Mouse (Mus musculus): ENCODE results near the gene Tiam2. TPM values are rescaled to one million over a fixed set of nuclear protein-coding genes. Genes with fewer than 3 reads are reported as not detected.
A peak's percentile ranks its signal among the peaks of the same experiment; 100 is the strongest.

Gene Tiam2
- polyA plus RNA-seq, 1 experiment, result 5.4 TPM

- H3K4me3 ChIP-seq (replicated peaks; ENCODE audit: insufficient read depth, low read depth, low read length), result no peak overlapping the region
- no peak overlapping the region for H3K27ac ChIP-seq (ENCODE audit: insufficient read depth, low read length)
- no peaks in the 10 kb centered on the region for H3K4me1 ChIP-seq (ENCODE audit: control insufficient read depth, insufficient read depth, low read length)
- WGBS, result 89% methylated on average over 4 of the region's 4 CpGs
- no peaks in the 10 kb centered on the region for H3K27me3 ChIP-seq (ENCODE audit: control insufficient read depth, insufficient read depth, low read length)
- DNase-seq, result no peak
- no peak for TF ChIP-seq POLR2A (IDR thresholded peaks at IDR 0.05; ENCODE audit: borderline replicate concordance, insufficient read depth, low read length)
- TF ChIP-seq CTCF (IDR thresholded peaks at IDR 0.05; ENCODE audit: borderline replicate concordance, insufficient read depth, low read depth, low read length), result no peak
Measured at GRCm38 (mm10) chr17:3465861-3466260, 139.5 kb downstream of the Tiam2 start.

DNA sequence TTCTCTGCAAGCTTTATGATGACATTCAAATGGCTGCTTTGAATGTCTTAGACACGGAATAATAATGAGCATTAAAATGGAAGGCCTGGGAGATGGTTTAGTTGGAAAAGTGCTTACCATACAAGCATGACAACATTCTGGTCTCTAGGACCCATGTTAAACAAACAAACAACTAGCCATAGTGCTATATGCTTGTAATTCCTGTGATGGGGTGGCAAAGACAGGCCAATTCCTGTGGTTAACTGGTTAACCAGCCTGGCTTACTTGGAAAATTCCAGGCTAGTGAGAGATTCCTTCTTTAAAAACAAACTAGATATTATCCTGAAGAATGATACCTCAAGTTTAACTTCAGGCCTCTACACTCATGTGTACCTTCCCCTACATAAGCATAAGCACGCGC, 140.3 kb downstream of the Tiam2 start:
- H3K4me1 ChIP-seq (ENCODE audit: control insufficient read depth, insufficient read depth, low read length), result no peaks in the 10 kb centered on the region
- H3K27ac ChIP-seq (ENCODE audit: insufficient read depth, low read length), result no peak overlapping the region
- DNase-seq, result no peak
- no peak overlapping the region for H3K4me3 ChIP-seq (replicated peaks; ENCODE audit: insufficient read depth, low read depth, low read length)
- TF ChIP-seq CTCF (IDR thresholded peaks at IDR 0.05; ENCODE audit: borderline replicate concordance, insufficient read depth, low read depth, low read length) (no peak), POLR2A (IDR thresholded peaks at IDR 0.05; ENCODE audit: borderline replicate concordance, insufficient read depth, low read length) (no peak)
- WGBS, result 100% methylated on average over 3 of the region's 3 CpGs
- H3K27me3 ChIP-seq (ENCODE audit: control insufficient read depth, insufficient read depth, low read length), result no peaks in the 10 kb centered on the region

DNA sequence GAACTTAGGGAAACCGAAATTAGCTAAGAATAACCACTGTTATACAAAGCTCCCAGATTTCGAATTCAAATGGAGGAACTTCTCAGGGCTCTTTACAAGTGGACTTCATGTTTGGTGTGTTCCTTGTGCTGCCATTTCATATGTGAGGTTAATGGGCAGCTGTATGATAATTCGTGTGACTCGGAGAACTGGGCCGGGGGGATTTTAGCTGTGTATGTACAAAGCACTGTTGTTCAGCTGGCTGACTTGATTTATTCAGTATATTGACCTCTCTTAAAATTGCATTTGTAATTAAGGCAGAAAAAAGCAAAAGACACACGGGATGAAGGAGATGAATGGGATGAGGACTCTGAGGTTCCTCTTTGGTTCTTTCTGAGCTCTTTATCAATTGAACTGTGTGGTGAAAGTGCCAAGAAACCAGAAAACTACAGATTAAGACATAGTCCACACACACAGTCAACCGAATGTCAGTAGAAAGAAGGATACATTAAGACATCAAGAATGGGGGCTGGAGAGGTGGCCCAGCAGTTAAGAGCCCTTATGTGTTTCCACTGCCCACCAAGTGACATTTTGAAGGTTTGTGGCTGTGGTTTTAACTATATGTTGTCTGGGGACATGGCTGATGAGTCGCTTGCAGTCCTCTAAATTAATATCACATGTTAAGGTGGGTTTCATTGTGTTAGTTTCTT, 141.4 kb downstream of the Tiam2 start:
- Histone ChIP-seq H3K27me3 (ENCODE audit: control insufficient read depth, insufficient read depth, low read length) (no peaks in the 10 kb centered on the region), H3K4me3 (replicated peaks; ENCODE audit: insufficient read depth, low read depth, low read length) (no peak overlapping the region), H3K27ac (ENCODE audit: insufficient read depth, low read length) (no peak overlapping the region), H3K4me1 (ENCODE audit: control insufficient read depth, insufficient read depth, low read length) (no peaks in the 10 kb centered on the region)
- DNase-seq, result no peak
- WGBS, result 87% methylated on average over 8 of the region's 8 CpGs
- TF ChIP-seq CTCF (IDR thresholded peaks at IDR 0.05; ENCODE audit: borderline replicate concordance, insufficient read depth, low read depth, low read length) (no peak), POLR2A (IDR thresholded peaks at IDR 0.05; ENCODE audit: borderline replicate concordance, insufficient read depth, low read length) (no peak)

- H3K4me3 ChIP-seq (replicated peaks; ENCODE audit: insufficient read depth, low read depth, low read length), result no peak overlapping the region
- TF ChIP-seq CTCF (IDR thresholded peaks at IDR 0.05; ENCODE audit: borderline replicate concordance, insufficient read depth, low read depth, low read length), result no peak
- no peak for TF ChIP-seq POLR2A (IDR thresholded peaks at IDR 0.05; ENCODE audit: borderline replicate concordance, insufficient read depth, low read length)
- 86% methylated on average over 6 of the region's 6 CpGs for WGBS
- DNase-seq, result no peak
- H3K4me1 ChIP-seq (ENCODE audit: control insufficient read depth, insufficient read depth, low read length), result no peaks in the 10 kb centered on the region
- H3K27ac ChIP-seq (ENCODE audit: insufficient read depth, low read length), result no peak overlapping the region
- H3K27me3 ChIP-seq (ENCODE audit: control insufficient read depth, insufficient read depth, low read length), result no peaks in the 10 kb centered on the region
Measured at GRCm38 (mm10) chr17:3472018-3472417, 145.6 kb downstream of the Tiam2 start.

DNA sequence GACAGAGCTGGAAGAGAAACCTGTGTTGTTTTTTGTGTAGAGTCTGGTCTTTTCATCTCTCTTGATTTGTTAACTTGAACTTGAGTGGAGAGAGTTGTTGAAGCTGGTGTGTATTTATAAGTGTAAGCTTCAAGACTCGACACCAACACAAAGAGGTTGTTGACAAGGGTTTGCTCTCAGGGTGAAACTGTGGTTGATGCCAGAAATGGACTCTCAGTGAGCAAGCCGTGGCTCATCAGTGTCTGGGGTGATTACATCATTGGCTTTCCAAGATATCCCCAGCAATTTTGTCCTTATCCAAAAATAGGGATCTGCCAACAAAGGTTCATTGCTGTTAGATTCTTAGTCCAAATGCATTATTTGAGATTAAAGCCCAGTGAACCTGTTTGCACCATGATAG, 150.2 kb downstream of the Tiam2 start:
- Histone ChIP-seq H3K27ac (ENCODE audit: insufficient read depth, low read length) (no peak overlapping the region), H3K4me1 (ENCODE audit: control insufficient read depth, insufficient read depth, low read length) (peaks cover 2% of the 10 kb centered on the region; the same call in 1 of the 2 replicates), H3K4me3 (replicated peaks; ENCODE audit: insufficient read depth, low read depth, low read length) (no peak overlapping the region), H3K27me3 (ENCODE audit: control insufficient read depth, insufficient read depth, low read length) (no peaks in the 10 kb centered on the region)
- 46% methylated on average over 2 of the region's 2 CpGs for WGBS
- no peak for TF ChIP-seq CTCF (IDR thresholded peaks at IDR 0.05; ENCODE audit: borderline replicate concordance, insufficient read depth, low read depth, low read length)
- TF ChIP-seq POLR2A (IDR thresholded peaks at IDR 0.05; ENCODE audit: borderline replicate concordance, insufficient read depth, low read length), result no peak
- DNase-seq, result no peak

- H3K4me3 ChIP-seq (replicated peaks; ENCODE audit: insufficient read depth, low read depth, low read length), result no peak overlapping the region
- H3K27ac ChIP-seq (ENCODE audit: insufficient read depth, low read length), result no peak overlapping the region
- 15% methylated on average over 7 of the region's 7 CpGs for WGBS
- TF ChIP-seq POLR2A (IDR thresholded peaks at IDR 0.05; ENCODE audit: borderline replicate concordance, insufficient read depth, low read length), result no peak
- peak; percentile 31; the same call in 1 of the 2 replicates for TF ChIP-seq CTCF (IDR thresholded peaks at IDR 0.05; ENCODE audit: borderline replicate concordance, insufficient read depth, low read depth, low read length)
- peaks cover 9% of the 10 kb centered on the region; the same call in 1 of the 2 replicates for H3K4me1 ChIP-seq (ENCODE audit: control insufficient read depth, insufficient read depth, low read length)
- peak; percentile 46 to 70 for DNase-seq
- H3K27me3 ChIP-seq (ENCODE audit: control insufficient read depth, insufficient read depth, low read length), result no peaks in the 10 kb centered on the region
Measured at GRCm38 (mm10) chr17:3481576-3482575, 155.5 kb downstream of the Tiam2 start.

GRCm38 (mm10) chr17:3483091-3483490, 156.7 kb downstream of the Tiam2 start:
- H3K4me1 ChIP-seq (ENCODE audit: control insufficient read depth, insufficient read depth, low read length), result peaks cover 9% of the 10 kb centered on the region; the same call in 1 of the 2 replicates
- H3K27ac ChIP-seq (ENCODE audit: insufficient read depth, low read length), result no peak overlapping the region
- TF ChIP-seq POLR2A (IDR thresholded peaks at IDR 0.05; ENCODE audit: borderline replicate concordance, insufficient read depth, low read length), result no peak
- no peak for TF ChIP-seq CTCF (IDR thresholded peaks at IDR 0.05; ENCODE audit: borderline replicate concordance, insufficient read depth, low read depth, low read length)
- WGBS, result 89% methylated on average over 8 of the region's 8 CpGs
- DNase-seq, result no peak
- no peaks in the 10 kb centered on the region for H3K27me3 ChIP-seq (ENCODE audit: control insufficient read depth, insufficient read depth, low read length)
- no peak overlapping the region for H3K4me3 ChIP-seq (replicated peaks; ENCODE audit: insufficient read depth, low read depth, low read length)

All from cerebellum, adult 2 months (tissue).